Mouse (Mus musculus) heart, embryonic 16.5 days (tissue): ENCODE results near the gene Arrdc2. TPM values are rescaled to one million over a fixed set of nuclear protein-coding genes. Genes with fewer than 3 reads are reported as not detected.

Source experiments
- ATAC-seq: fragments of 200-750 bp; cut with Nextera tagmentation; replicated peaks from 2 replicates; pipeline ENCODE4 v1.8.0; 2017; ENCODE audit warnings: moderate number of reproducible peaks; ENCODE audit not compliant: insufficient read depth, low FRiP score; ENCODE audit errors: extremely low read depth
- H3K27ac ChIP-seq: fragments of 300-500 bp; sonication (generic); 2 replicates; pipeline ENCODE4 v1.5.1; 2014; ENCODE audit warnings: mild to moderate bottlenecking, low read length, control low read depth, moderate library complexity
- H3K27me3 ChIP-seq: fragments of 300-500 bp; sonication (generic); 2 replicates; pipeline ENCODE4 v1.6.1; 2014; ENCODE audit warnings: low read length, mixed read lengths; ENCODE audit not compliant: control insufficient read depth, insufficient read depth
- H3K36me3 ChIP-seq: fragments of 300-500 bp; sonication (generic); 2 replicates; pipeline ENCODE4 v1.6.1; 2014; ENCODE audit not compliant: control insufficient read depth, insufficient read depth
- H3K4me1 ChIP-seq: fragments of 300-500 bp; sonication (generic); 2 replicates; pipeline ENCODE4 v1.6.1; 2014; ENCODE audit warnings: low read length, mixed read lengths; ENCODE audit not compliant: control insufficient read depth, insufficient read depth
- H3K4me2 ChIP-seq: fragments of 300-500 bp; sonication (generic); 2 replicates; pipeline ENCODE4 v1.6.1; 2014; ENCODE audit warnings: low read depth, mild to moderate bottlenecking, control low read depth, low read length
- H3K4me3 ChIP-seq: fragments of 300-500 bp; sonication (generic); 2 replicates; pipeline ENCODE4 v1.5.1; 2014; ENCODE audit warnings: mild to moderate bottlenecking, control low read depth, low read length
- H3K9ac ChIP-seq: fragments of 300-500 bp; sonication (generic); 2 replicates; pipeline ENCODE4 v1.6.1; 2014; ENCODE audit warnings: low read length, control low read depth
- H3K9me3 ChIP-seq: fragments of 300-500 bp; sonication (generic); replicated peaks from 2 replicates; pipeline ENCODE4 v1.6.1; 2016; ENCODE audit warnings: low read length; ENCODE audit not compliant: control insufficient read depth
- WGBS: fragments of 180-500 bp; shearing (Covaris S2); extraction: QIAGEN DNeasy Blood & Tissue Kit; methylation state at CpG from one replicate; pipeline ENCODE4 v1.1.7; 2014; 5-methylcytosine and 5-hydroxymethylcytosine counted together
- polyA plus RNA-seq: library from polyadenylated mRNA; unstranded; fragments of >200 nt; fragmentation: Nextera tagmentation; extraction: Ambion mirVana; gene quantifications from 2 replicates; pipeline ENCODE4 v1.2.1, GENCODE M21; 2015

Gene Arrdc2
- polyA plus RNA-seq = 3.7 and 3.8 TPM in 2 replicates

- no peaks in the 10 kb centered on the region; the same call in 1 of the 2 replicates for H3K27me3 ChIP-seq
- 0 out of 2 replicates have a peak, but pooled peaks cover 5% of the 10 kb centered on the region for H3K36me3 ChIP-seq
- 2% methylated on average over 55 of the region's 55 CpGs for WGBS
- H3K4me1 ChIP-seq = peaks cover 7% of the 10 kb centered on the region
- peak; percentile 97 for ATAC-seq
- no peaks in the 10 kb centered on the region for H3K9me3 ChIP-seq
- peak within 1 kb of the TSS; percentile 86 for H3K4me3 ChIP-seq
- H3K4me2 ChIP-seq = peak within 1 kb of the TSS; percentile 91
- peak within 1 kb of the TSS; percentile 92 for H3K27ac ChIP-seq
- peak within 1 kb of the TSS; percentile 90 for H3K9ac ChIP-seq
These were observed at the start of gene Arrdc2 for GRCm38 (mm10) chr8:70839408-70840351. TSS of gene Arrdc2 (minus strand) at chr8:70839720.

- no peaks in the 10 kb centered on the region for H3K9me3 ChIP-seq
- no peaks in the 10 kb centered on the region for H3K36me3 ChIP-seq
- H3K4me1 ChIP-seq = no peaks in the 10 kb centered on the region
- WGBS = 4% methylated on average over 18 of the region's 18 CpGs
- H3K9ac ChIP-seq = no peak overlapping the region
- ATAC-seq = no peak
- no peak overlapping the region for H3K27ac ChIP-seq
- no peak overlapping the region for H3K4me3 ChIP-seq
- no peak overlapping the region for H3K4me2 ChIP-seq
- H3K27me3 ChIP-seq = peaks cover 28% of the 10 kb centered on the region
These were observed 48.1 kb upstream of the Arrdc2 start for GRCm38 (mm10) chr8:70887669-70888068.

GRCm38 (mm10) chr8:70885612-70886011, 46.1 kb upstream of the Arrdc2 start:
- H3K36me3 ChIP-seq = no peaks in the 10 kb centered on the region
- peaks cover 5% of the 10 kb centered on the region for H3K4me1 ChIP-seq
- H3K9me3 ChIP-seq = no peaks in the 10 kb centered on the region
- no peak overlapping the region for H3K4me2 ChIP-seq
- WGBS = 15% methylated on average over 12 of the region's 12 CpGs
- H3K27ac ChIP-seq = no peak overlapping the region
- H3K27me3 ChIP-seq = peaks cover 13% of the 10 kb centered on the region
- H3K4me3 ChIP-seq = no peak overlapping the region
- ATAC-seq = no peak
- no peak overlapping the region for H3K9ac ChIP-seq

- 65% methylated on average over 10 of the region's 10 CpGs for WGBS
- Histone ChIP-seq H3K36me3 (no peaks in the 10 kb centered on the region), H3K4me1 (peaks cover 12% of the 10 kb centered on the region), H3K9me3 (no peaks in the 10 kb centered on the region), H3K27ac (no peak overlapping the region), H3K9ac (no peak overlapping the region), H3K27me3 (peaks cover 6% of the 10 kb centered on the region; the same call in 1 of the 2 replicates), H3K4me2 (no peak overlapping the region), H3K4me3 (no peak overlapping the region)
- ATAC-seq = no peak
These were observed 45.2 kb upstream of the Arrdc2 start for GRCm38 (mm10) chr8:70884683-70885082.

GRCm38 (mm10) chr8:70884186-70884585, 44.7 kb upstream of the Arrdc2 start:
- ATAC-seq = no peak
- no peaks in the 10 kb centered on the region for H3K9me3 ChIP-seq
- no peak overlapping the region for H3K4me3 ChIP-seq
- no peaks in the 10 kb centered on the region for H3K36me3 ChIP-seq
- no peak overlapping the region for H3K27ac ChIP-seq
- peaks cover 12% of the 10 kb centered on the region for H3K4me1 ChIP-seq
- H3K9ac ChIP-seq = no peak overlapping the region
- no peak overlapping the region for H3K4me2 ChIP-seq
- WGBS = 74% methylated on average over 4 of the region's 4 CpGs
- H3K27me3 ChIP-seq = peaks cover 6% of the 10 kb centered on the region; the same call in 1 of the 2 replicates

GRCm38 (mm10) chr8:70880546-70880945, 41.0 kb upstream of the Arrdc2 start:
- no peak for ATAC-seq
- WGBS = 12% methylated on average over 11 of the region's 11 CpGs
- no peaks in the 10 kb centered on the region for H3K36me3 ChIP-seq

GRCm38 (mm10) chr8:70880126-70880525, 40.6 kb upstream of the Arrdc2 start:
- Histone ChIP-seq H3K4me2 (no peak overlapping the region; the same call in 1 of the 2 replicates), H3K9me3 (no peaks in the 10 kb centered on the region), H3K4me1 (peaks cover 12% of the 10 kb centered on the region), H3K27me3 (no peaks in the 10 kb centered on the region; the same call in 1 of the 2 replicates), H3K4me3 (no peak overlapping the region), H3K9ac (no peak overlapping the region), H3K36me3 (no peaks in the 10 kb centered on the region), H3K27ac (peak overlapping the region; percentile 17; the same call in 1 of the 2 replicates)
- ATAC-seq = 0 out of 2 replicates have a peak, but pooled peaks have one; percentile 17
- 4% methylated on average over 4 of the region's 4 CpGs for WGBS

More at GRCm38 (mm10) chr8:70880546-70880945, 41.0 kb upstream of the Arrdc2 start:
- Histone ChIP-seq H3K9ac (no peak overlapping the region), H3K4me1 (peaks cover 12% of the 10 kb centered on the region), H3K9me3 (no peaks in the 10 kb centered on the region), H3K4me3 (no peak overlapping the region), H3K27ac (peak overlapping the region; percentile 17), H3K4me2 (no peak overlapping the region; the same call in 1 of the 2 replicates), H3K27me3 (no peaks in the 10 kb centered on the region; the same call in 1 of the 2 replicates)

- WGBS = 53% methylated on average over 4 of the region's 4 CpGs
- Histone ChIP-seq H3K4me3 (no peak overlapping the region), H3K9me3 (no peaks in the 10 kb centered on the region), H3K4me2 (no peak overlapping the region), H3K27me3 (no peaks in the 10 kb centered on the region; the same call in 1 of the 2 replicates), H3K9ac (no peak overlapping the region), H3K27ac (no peak overlapping the region), H3K4me1 (peaks cover 12% of the 10 kb centered on the region), H3K36me3 (no peaks in the 10 kb centered on the region)
- ATAC-seq = no peak
These were observed 40.0 kb upstream of the Arrdc2 start for GRCm38 (mm10) chr8:70879500-70879899.

- H3K4me2 ChIP-seq = no peak overlapping the region
- no peaks in the 10 kb centered on the region for H3K36me3 ChIP-seq
- peaks cover 12% of the 10 kb centered on the region for H3K4me1 ChIP-seq
- H3K9me3 ChIP-seq = no peaks in the 10 kb centered on the region
- H3K27me3 ChIP-seq = no peaks in the 10 kb centered on the region; the same call in 1 of the 2 replicates
- no peak overlapping the region for H3K27ac ChIP-seq
- H3K4me3 ChIP-seq = no peak overlapping the region
- no peak overlapping the region for H3K9ac ChIP-seq
- ATAC-seq = no peak
- WGBS = 38% methylated on average over 2 of the region's 2 CpGs
These were observed 38.7 kb upstream of the Arrdc2 start for GRCm38 (mm10) chr8:70878178-70878577.
